Mouse (Mus musculus) adrenal gland, postnatal 14 days (tissue): ENCODE measurements around the gene Mkks. TPM values are rescaled to one million over a fixed set of nuclear protein-coding genes. Genes with fewer than 3 reads are reported as not detected.

Source experiments
- DNase-seq: peaks from one replicate; pipeline ENCODE4 v3.0.0; 2021; ENCODE audit warnings: mixed read lengths
- total RNA-seq: library from RNA; stranded (reverse); gene quantifications from 2 replicates; pipeline ENCODE4 v1.2.3, GENCODE M21; 2021

The Mkks gene
- total RNA-seq, 1 experiment from 2014 or later: 32.3 TPM

DNA sequence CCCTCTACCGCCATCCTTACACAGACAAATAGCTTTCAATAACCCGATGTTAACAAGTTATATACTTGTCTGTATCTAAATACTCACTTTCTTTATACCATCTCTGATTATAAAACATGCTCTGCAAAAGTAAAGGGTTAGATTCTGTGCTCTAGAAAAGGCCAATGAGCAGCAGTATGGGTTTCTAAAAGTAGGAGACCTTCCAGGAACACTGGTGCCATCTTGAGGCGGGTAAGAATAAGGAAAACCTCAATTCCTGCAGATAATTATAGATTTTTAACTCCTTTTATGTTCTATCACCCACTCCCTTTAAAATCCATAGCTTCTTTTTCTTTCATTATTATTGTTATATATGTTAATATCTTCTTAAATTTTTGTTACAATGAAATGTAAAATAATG, 55.3 kb downstream of the Mkks start:
- no peak for DNase-seq

DNA sequence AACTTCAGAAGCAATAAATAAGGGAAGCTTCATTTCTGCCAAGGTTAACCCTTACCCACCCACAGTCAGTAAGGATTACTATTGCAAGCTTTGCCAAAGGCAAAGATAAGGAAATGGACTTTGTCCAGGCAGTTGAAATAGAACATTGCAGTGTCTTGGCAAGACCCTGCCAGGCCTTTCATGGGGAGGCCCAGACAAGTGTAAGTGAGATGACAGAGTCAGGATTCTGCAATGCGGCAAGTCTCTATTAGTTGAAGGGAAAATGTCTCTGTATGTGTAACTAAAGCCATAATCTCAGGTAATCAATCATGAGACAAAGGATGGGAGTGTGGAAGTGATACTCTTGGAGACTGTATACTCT, 56.5 kb downstream of the Mkks start:
- DNase-seq: peak; percentile 21

DNA sequence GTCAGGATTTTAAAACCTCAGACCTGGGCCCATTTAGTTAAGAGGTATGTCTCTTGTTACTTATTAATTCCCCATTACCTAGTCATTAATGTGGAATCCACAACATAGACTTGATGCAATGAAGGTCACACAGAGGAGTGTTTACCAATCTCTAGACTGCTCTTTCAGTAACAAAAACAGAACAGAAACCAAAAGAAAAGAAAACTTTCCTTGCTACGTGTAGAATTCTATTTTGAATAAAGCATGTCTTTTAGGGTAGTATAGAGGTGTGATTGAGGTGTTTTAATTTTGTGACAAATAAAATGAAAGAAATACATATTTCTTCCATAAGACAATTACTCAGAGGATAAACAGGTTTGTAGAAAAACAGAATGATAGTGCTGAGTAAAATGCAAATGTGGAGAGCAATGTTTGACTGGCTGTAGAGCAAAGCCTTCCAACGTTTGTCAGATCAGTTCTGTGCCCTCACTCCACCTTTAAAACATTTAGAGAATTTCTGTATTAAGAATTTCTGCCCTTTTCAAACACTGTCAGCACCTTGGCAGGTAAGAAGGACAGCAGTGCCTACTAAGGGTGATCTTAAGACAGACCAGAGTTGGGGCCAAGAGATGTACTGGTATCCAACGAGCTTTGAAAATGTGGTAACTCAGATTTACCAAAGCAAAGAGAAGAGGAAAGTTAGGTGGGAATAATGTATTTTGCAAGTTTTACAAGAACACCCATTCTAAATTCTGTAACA, 57.0 kb downstream of the Mkks start:
- DNase-seq: no peak

DNA sequence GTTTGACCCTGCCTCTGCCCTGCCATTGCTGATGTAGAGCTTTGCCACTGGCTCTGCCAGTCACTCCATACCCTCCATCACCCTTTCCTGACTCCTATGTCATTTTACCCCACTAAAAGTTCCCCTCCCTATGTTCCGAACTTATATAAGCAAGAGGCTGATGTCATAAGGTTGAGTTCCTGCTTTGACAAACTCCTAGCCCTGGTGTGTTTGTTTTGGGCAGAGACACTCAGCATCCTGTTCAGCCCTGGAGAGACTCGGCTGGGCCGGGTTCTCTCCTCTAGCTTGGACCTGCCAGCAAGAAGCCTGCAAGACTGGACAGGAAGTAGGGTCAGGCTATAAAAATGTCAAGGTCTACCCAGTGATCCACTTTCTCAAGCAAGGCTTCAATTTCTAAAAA, 58.3 kb downstream of the Mkks start:
- DNase-seq: peak; percentile 20

DNA sequence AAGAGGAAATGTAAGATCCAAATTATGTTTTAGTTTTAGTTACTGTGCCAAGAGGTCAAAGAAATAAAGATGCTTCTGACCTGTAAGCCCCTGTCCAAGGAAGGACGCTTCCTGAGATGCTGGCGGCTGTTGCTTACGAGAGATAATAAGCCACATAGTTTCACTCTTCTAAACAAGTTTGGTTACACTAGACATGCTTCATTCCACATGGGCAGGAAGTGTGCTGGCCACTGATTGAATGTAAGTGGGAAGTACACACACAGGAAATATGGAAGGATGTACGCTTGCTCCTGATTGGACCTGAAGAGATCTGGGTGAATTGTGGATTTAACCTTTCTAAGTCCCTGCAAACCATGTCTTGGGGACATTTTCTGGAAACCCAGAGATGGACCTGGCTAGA, 63.6 kb downstream of the Mkks start:
- DNase-seq: no peak

Other genes with a start within 250 kb of the Mkks start
- gene Snap25, start 177.9 kb downstream of the Mkks start, total RNA-seq: 29.4 and 42.5 TPM in 2 replicates
- 5.3 and 22.3 TPM in 2 replicates for gene AL731706.2, start 5.7 kb downstream of the Mkks start, total RNA-seq
- gene Slx4ip, start 171 bp downstream of the Mkks start, total RNA-seq: 4.6 and 5.8 TPM in 2 replicates
- gene AL731706.1, start within 50 bp of the Mkks start, total RNA-seq: 10.9 and 16.1 TPM in 2 replicates
- 15.0 and 18.3 TPM in 2 replicates for gene Jag1, start 225.3 kb upstream of the Mkks start, total RNA-seq